Mouse (Mus musculus): ENCODE measurements around the gene Gtf3a.
A peak's percentile ranks its signal among the peaks of the same experiment; 100 is the strongest.
"Not testable (repeated sequence)": the region's sequence is repeated elsewhere in the genome, so short reads cannot be mapped to it uniquely, and the experiment has no call there.

Gtf3a gene

GRCm38 (mm10) chr5:146937541-146938503 is 10.6 kb upstream of the Gtf3a start:
- DNase-seq (ENCODE audit: low read depth, low spot score) = no peak

GRCm38 (mm10) chr5:146939109-146939796 is 9.2 kb upstream of the Gtf3a start:
- no peak for DNase-seq (ENCODE audit: low read depth, low spot score)

GRCm38 (mm10) chr5:146940219-146940618 is 8.2 kb upstream of the Gtf3a start:
- DNase-seq (ENCODE audit: low read depth, low spot score) = no peak

GRCm38 (mm10) chr5:146941939-146942338 is 6.5 kb upstream of the Gtf3a start:
- DNase-seq (ENCODE audit: low read depth, low spot score) = not testable (repeated sequence)

GRCm38 (mm10) chr5:146942965-146943364 is 5.5 kb upstream of the Gtf3a start:
- DNase-seq (ENCODE audit: low read depth, low spot score) = no peak

GRCm38 (mm10) chr5:146944568-146944967 is 3.9 kb upstream of the Gtf3a start:
- DNase-seq (ENCODE audit: low read depth, low spot score) = no peak

GRCm38 (mm10) chr5:146946682-146947081 is 1.8 kb upstream of the Gtf3a start:
- no peak for DNase-seq (ENCODE audit: low read depth, low spot score)

GRCm38 (mm10) chr5:146947497-146947896 is 960 bp upstream of the Gtf3a start:
- no peak for DNase-seq (ENCODE audit: low read depth, low spot score)

- no peak for DNase-seq (ENCODE audit: low read depth, low spot score)
These were observed 383 bp upstream of the Gtf3a start for GRCm38 (mm10) chr5:146948041-146948507.

- DNase-seq (ENCODE audit: low read depth, low spot score) = no peak
These were observed 6.1 kb downstream of the Gtf3a start for GRCm38 (mm10) chr5:146954576-146954975.

GRCm38 (mm10) chr5:146955651-146956050 is 7.2 kb downstream of the Gtf3a start:
- no peak for DNase-seq (ENCODE audit: low read depth, low spot score)

GRCm38 (mm10) chr5:146956678-146957077 is 8.2 kb downstream of the Gtf3a start:
- no peak for DNase-seq (ENCODE audit: low read depth, low spot score)

GRCm38 (mm10) chr5:146963118-146963936 is 14.9 kb downstream of the Gtf3a start, which contains the start of gene Mtif3:
Gene Mtif3 (minus strand): TSS chr5:146963800.
- peak; percentile 82 for DNase-seq (ENCODE audit: low read depth, low spot score)

- no peak for DNase-seq (ENCODE audit: low read depth, low spot score)
These were observed 15.5 kb downstream of the Gtf3a start for GRCm38 (mm10) chr5:146963937-146964278.

- no peak for DNase-seq (ENCODE audit: low read depth, low spot score)
These were observed 20.4 kb downstream of the Gtf3a start for GRCm38 (mm10) chr5:146968695-146969393.

GRCm38 (mm10) chr5:146971776-146972561 is 23.5 kb downstream of the Gtf3a start:
- DNase-seq (ENCODE audit: low read depth, low spot score) = no peak

GRCm38 (mm10) chr5:146973353-146973752 is 24.9 kb downstream of the Gtf3a start:
- no peak for DNase-seq (ENCODE audit: low read depth, low spot score)

- no peak for DNase-seq (ENCODE audit: low read depth, low spot score)
These were observed 25.7 kb downstream of the Gtf3a start for GRCm38 (mm10) chr5:146973858-146974780.

GRCm38 (mm10) chr5:146974781-146975123 is 26.3 kb downstream of the Gtf3a start:
- no peak for DNase-seq (ENCODE audit: low read depth, low spot score)

All from embryo, embryonic 11.5 days (tissue).